Mouse (Mus musculus) small intestine, adult 2 months (tissue): Measurements from ENCODE around the gene Anxa8.

Source experiments
- CTCF ChIP-seq: fragments of 200-500 bp; IDR thresholded peaks from 2 replicates; pipeline ENCODE4 v1.5.1; 2012; ENCODE audit warnings: low read depth, mild to moderate bottlenecking, control low read depth, inconsistent platforms, low read length, moderate library complexity, mixed read lengths; ENCODE audit not compliant: insufficient replicate concordance, insufficient read length; ENCODE audit errors: extremely low read depth
- POLR2A ChIP-seq: fragments of 200-500 bp; IDR thresholded peaks from 2 replicates; pipeline ENCODE4 v1.6.1; 2012; ENCODE audit warnings: low read depth, mild to moderate bottlenecking, control low read depth, inconsistent platforms, low read length, moderate library complexity

DNA sequence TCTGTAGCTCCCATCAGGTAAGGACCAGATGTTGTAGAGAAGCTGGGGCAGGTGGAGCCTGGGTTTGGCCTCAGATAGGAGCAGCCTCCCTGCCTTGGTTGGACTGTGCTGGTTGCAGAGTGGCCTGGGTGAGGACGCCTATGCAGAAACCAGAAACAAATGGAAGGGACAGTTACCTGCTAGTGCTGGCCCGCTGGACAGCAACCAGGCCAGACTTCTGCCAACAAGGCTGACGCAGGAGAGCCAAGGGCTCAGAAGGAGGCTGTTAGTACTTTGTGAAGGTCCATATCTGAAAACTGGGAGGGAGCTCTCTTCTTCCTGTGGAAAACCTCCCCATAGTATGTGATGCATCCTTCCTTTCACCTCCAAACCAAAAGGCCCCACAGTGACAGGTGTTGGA is 42.4 kb upstream of the Anxa8 start:
- TF ChIP-seq POLR2A (no peak), CTCF (no peak)
